Mouse (Mus musculus) bone marrow, adult 2 months (tissue): ENCODE results near the gene Myrip. TPM values are rescaled to one million over a fixed set of nuclear protein-coding genes. Genes with fewer than 3 reads are reported as not detected.
A peak's percentile ranks its signal among the peaks of the same experiment; 100 is the strongest.

Source experiments
- H3K27ac ChIP-seq: fragments of 200-500 bp; 2 replicates; pipeline ENCODE4 v1.5.1; 2012; ENCODE audit warnings: low read depth, mild to moderate bottlenecking, control low read depth, inconsistent platforms, low read length; ENCODE audit not compliant: control insufficient read depth, poor library complexity, insufficient read depth
- H3K4me1 ChIP-seq: fragments of 200-500 bp; 2 replicates; pipeline ENCODE4 v1.6.1; 2011; ENCODE audit warnings: low read length; ENCODE audit not compliant: control insufficient read depth, insufficient read depth
- H3K4me3 ChIP-seq: fragments of 200-500 bp; replicated peaks from 2 replicates; pipeline ENCODE3; 2011; ENCODE audit warnings: mild to moderate bottlenecking, low read depth, low read length, control low read depth; ENCODE audit not compliant: control insufficient read depth
- CTCF ChIP-seq: fragments of 200-500 bp; IDR thresholded peaks from 2 replicates; pipeline ENCODE4 v1.5.1; 2011; ENCODE audit warnings: low read length, control low read depth; ENCODE audit not compliant: control insufficient read depth, insufficient read depth
- POLR2A ChIP-seq: fragments of 200-500 bp; IDR thresholded peaks from 2 replicates; pipeline ENCODE4 v1.6.1; 2011; ENCODE audit warnings: low read depth, mild to moderate bottlenecking, control low read depth, low read length, borderline replicate concordance; ENCODE audit not compliant: control insufficient read depth
- WGBS: fragments of 180-500 bp; shearing (Covaris S2); methylation state at CpG from one replicate; pipeline ENCODE4 v1.1.7; 2018; 5-methylcytosine and 5-hydroxymethylcytosine counted together
- polyA plus RNA-seq: library from polyadenylated mRNA; stranded (reverse); fragments of >200 nt; gene quantifications from 2 replicates; pipeline ENCODE4 v1.2.4, GENCODE M21; 2011; ENCODE audit warnings: low replicate concordance; ENCODE audit not compliant: missing spikeins, insufficient read depth, insufficient read length

Myrip gene
- polyA plus RNA-seq, 1 experiment, result not detected

DNA sequence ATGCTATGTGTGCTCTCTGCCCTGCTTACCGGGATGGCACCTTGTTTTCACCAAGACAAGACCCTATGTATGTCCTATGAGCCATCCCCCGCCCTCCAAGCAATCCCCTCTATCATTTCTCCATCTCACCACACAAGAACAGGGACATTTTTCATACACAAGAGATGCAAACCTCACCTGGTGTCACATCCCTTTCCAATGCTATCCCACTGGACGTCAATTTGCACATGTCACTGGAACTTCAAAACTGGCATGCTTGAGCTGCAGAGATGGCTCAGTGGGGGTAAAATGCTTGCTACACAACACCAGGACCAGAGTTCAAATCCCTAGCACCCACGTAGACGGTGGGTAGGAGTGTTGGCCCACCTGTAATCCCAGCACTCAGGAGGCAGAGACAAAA, 196.7 kb downstream of the Myrip start:
- no peak overlapping the region for H3K27ac ChIP-seq
- no peak overlapping the region for H3K4me3 ChIP-seq
- TF ChIP-seq POLR2A, result no peak
- no peak for TF ChIP-seq CTCF
- 80% methylated on average over 5 of the region's 5 CpGs for whole genome bisulfite sequencing
- no peaks in the 10 kb centered on the region; the same call in 1 of the 2 replicates for H3K4me1 ChIP-seq

DNA sequence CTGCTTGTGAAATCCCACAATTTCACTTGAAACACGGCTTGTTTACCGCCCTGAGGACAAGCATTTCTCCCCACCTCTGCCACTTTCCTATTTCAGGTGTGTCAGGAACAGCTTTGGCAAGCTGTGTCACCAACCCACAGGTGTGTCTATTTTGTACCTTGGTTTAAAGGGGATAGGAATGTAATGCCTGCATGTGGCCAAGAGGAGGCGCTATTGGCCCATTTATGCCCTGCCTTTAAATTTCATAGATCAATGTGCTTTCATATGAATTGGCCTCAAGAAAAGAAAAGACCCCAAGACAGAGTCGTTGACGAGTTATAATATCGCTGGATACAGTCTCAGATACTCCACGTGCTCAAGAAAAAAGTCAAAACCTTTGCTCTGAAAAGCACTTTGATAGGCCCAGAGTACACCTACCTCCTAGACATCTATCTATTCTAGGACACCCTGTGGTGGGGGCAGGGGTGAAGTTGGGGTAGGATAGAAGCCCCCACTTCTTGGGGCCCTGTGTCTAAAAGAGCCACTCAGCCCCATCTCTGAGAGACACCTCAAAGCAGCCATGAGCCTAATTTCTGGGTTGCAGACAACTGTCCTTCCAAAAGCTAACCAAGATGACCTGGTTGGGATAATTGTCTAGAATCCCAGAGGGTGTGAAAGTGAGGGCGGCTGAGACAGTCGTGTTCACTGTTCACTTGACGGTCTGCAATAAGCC, 200.0 kb downstream of the Myrip start:
- H3K4me3 ChIP-seq, result no peak overlapping the region
- peaks cover 2% of the 10 kb centered on the region; the same call in 1 of the 2 replicates for H3K4me1 ChIP-seq
- peak; percentile 34; the same call in 1 of the 2 replicates for TF ChIP-seq CTCF
- no peak for TF ChIP-seq POLR2A
- H3K27ac ChIP-seq, result no peak overlapping the region
- 33% methylated on average over 10 of the region's 10 CpGs for WGBS

DNA sequence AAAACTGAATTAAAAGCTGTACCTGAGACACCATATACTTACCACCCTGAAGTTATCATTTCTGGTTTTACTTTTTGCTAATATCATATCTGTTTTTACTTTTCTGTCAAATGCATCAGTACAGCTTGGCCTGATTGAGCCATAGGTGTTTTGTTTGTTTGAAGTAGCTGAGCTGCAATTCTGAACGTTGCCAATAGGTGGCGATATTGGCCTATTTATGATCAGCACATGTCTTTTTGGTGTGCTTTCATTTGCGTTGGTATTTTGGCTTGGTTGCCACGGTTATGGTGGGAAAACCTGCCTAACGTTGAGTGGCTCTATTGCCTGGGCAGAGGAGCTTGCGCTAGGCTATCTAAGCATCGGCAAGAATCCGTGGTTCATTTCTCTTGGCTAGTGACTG, 200.7 kb downstream of the Myrip start:
- WGBS, result 2% methylated on average over 8 of the region's 8 CpGs
- no peak overlapping the region for H3K27ac ChIP-seq
- H3K4me1 ChIP-seq, result peaks cover 2% of the 10 kb centered on the region; the same call in 1 of the 2 replicates
- H3K4me3 ChIP-seq, result no peak overlapping the region
- TF ChIP-seq CTCF, result no peak
- TF ChIP-seq POLR2A, result no peak

DNA sequence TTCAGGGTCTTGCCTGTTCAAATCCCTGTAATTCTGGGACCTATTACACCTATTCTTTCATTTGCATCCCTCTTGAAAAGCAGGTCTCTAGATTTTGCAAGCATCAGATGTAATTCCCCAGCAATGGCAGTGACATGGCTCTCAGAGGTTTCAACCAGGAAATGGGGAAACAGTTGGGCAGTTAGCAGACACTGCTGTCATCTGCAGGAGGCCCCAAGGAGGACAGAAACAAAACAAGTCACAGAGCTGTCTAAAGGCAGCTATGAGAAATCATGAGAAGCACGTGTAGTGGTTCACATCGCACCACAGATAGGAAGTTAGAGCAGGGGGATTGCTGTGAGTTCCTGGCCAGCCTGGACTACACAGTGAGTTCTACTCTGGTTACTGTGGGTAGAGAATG, 203.1 kb downstream of the Myrip start:
- no peak overlapping the region for H3K27ac ChIP-seq
- H3K4me3 ChIP-seq, result no peak overlapping the region
- WGBS, result 34% methylated on average over 2 of the region's 2 CpGs
- peaks cover 2% of the 10 kb centered on the region; the same call in 1 of the 2 replicates for H3K4me1 ChIP-seq
- no peak for TF ChIP-seq POLR2A
- TF ChIP-seq CTCF, result no peak

DNA sequence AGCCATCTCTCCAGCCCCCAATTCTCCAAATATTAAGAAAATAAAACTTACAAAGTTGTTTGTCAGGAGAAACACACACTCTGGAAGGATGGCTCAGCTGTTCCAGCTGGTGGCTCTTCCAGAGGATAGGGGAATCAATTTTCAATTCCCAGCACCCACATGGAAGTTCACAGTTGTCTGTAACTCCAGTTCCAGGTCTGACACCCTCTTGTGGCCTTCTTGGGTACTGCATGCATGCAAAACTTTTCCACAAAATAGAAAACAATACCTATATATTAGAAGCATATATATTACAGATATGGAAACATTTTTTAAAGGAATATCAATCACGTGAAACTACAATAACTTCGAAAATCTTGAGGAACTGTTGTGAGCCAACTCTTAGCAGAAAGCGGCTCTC, 210.5 kb downstream of the Myrip start:
- WGBS, result 69% methylated on average over 3 of the region's 3 CpGs
- no peak overlapping the region for H3K4me3 ChIP-seq
- TF ChIP-seq CTCF (peak; percentile 24; the same call in 1 of the 2 replicates), POLR2A (no peak)
- no peak overlapping the region for H3K27ac ChIP-seq
- H3K4me1 ChIP-seq, result no peaks in the 10 kb centered on the region; the same call in 1 of the 2 replicates

DNA sequence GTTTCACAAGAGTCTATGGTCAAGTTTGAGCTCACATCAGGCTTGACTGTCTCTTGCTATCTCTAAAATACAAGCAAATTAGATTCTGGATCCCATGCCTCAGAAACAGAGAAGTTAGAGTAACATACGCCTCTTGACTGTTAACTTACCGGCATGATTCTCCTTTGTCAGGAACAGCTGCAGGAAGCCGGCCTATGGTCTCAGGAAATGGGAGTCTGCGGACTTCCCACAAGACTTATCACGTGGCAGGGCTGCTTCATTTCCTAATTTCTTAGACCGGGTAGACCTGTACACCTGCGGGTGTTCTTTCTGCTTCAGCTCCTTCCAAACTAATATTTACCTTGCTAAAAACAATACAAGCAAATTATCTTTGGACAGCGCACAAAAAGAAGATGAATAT, 215.4 kb downstream of the Myrip start:
- TF ChIP-seq POLR2A (no peak), CTCF (no peak)
- WGBS, result 8% methylated on average over 8 of the region's 8 CpGs
- H3K4me3 ChIP-seq, result no peak overlapping the region

DNA sequence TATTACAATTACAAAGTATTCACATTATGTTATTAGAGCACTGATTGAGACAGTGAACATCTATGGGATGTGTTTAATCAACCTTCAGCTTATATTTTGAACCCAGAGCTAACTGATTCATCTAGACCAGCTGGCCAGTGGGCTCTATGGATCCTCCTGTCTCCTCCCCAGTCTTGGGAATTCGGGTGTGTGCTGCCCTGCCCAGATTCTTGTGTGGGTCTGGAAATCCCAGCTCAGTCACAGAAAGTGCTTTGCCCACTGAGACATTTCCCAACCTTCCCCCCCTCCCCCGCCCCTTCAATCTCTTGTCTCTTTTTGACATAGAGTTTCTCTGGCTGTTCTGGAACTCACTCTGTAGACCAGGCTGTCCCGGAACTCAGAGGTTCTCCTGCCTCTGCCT, 217.6 kb downstream of the Myrip start:
- Histone ChIP-seq H3K27ac (no peak overlapping the region), H3K4me1 (no peaks in the 10 kb centered on the region; the same call in 1 of the 2 replicates), H3K4me3 (no peak overlapping the region)
- WGBS, result 77% methylated on average over 3 of the region's 3 CpGs
- TF ChIP-seq CTCF (no peak), POLR2A (no peak)

More for the DNA sequence above, 215.4 kb downstream of the Myrip start:
- no peak overlapping the region for H3K27ac ChIP-seq
- no peaks in the 10 kb centered on the region; the same call in 1 of the 2 replicates for H3K4me1 ChIP-seq

DNA sequence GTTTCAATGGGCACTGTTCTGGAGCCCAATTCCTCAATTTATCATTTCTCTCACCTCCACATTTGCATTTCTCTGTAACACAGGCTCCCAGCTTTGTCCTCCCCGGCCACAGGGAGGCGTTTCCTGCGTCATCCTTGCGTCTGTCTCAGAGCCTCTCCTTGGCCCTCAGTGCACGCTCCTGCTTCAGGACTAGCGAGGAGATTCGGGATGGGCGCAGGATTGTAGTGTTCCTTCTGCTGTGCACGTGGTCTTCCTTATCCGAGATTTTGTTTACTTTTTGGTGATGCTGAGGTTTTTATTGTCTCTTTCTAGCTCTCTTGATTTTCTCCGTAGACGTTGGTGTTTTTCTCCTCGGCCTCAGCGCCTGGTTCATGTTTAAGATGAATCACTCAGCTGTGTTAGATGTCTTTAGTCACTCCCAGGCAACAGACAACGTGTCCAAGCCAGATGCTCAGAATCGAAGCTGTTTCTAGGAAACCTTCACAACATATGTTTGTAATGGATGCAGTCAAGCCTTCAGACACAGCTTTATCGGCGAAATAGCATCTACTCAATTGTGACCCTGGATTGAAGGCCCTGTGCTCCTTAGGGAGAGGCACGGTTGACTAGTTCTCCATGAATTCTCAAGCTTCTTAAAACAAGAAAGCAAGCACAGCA, 218.3 kb downstream of the Myrip start:
- no peak overlapping the region for H3K4me3 ChIP-seq
- H3K4me1 ChIP-seq, result no peaks in the 10 kb centered on the region; the same call in 1 of the 2 replicates
- 82% methylated on average over 19 of the region's 19 CpGs for WGBS
- H3K27ac ChIP-seq, result no peak overlapping the region
- TF ChIP-seq POLR2A, result no peak
- TF ChIP-seq CTCF, result no peak

DNA sequence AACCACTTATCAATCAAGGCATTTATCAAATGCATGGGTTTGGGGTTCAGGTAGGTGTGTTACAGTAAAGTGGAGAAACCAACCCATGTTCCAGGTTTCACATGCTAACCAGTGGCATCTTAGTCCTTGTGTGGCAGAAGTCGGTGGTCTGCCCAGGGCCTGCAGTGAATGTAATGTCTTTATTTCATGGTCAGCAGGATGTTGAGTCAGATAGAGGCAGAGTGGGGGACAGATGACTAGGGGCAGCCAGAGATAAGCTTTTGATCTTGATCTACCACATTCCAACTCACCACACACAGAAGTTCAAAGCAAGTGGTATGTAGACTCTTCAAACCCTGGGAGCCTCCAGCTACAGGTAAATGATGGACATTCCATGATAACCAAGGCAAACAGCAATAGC, 219.8 kb downstream of the Myrip start:
- Histone ChIP-seq H3K27ac (no peak overlapping the region), H3K4me3 (no peak overlapping the region), H3K4me1 (no peaks in the 10 kb centered on the region; the same call in 1 of the 2 replicates)
- WGBS, result 63% methylated on average over 1 of the region's 1 CpGs
- TF ChIP-seq CTCF, result no peak
- TF ChIP-seq POLR2A, result no peak

Other genes with a start within 250 kb of the Myrip start
- gene Cx3cr1, start 231.6 kb upstream of the Myrip start, polyA plus RNA-seq, result 0.97 and 2.7 TPM in 2 replicates
- gene Ccr8, start 209.4 kb upstream of the Myrip start, polyA plus RNA-seq, result not detected in 2 replicates
- gene Slc25a38, start 191.1 kb upstream of the Myrip start, polyA plus RNA-seq, result 111 and 154 TPM in 2 replicates
- 1,523 and 1,859 TPM in 2 replicates for gene Rpsa, start 173.8 kb upstream of the Myrip start, polyA plus RNA-seq
- gene Mobp, start 151.8 kb upstream of the Myrip start, polyA plus RNA-seq, result 7.3 TPM in 1 of 2 replicates, not detected in the other
- 34.6 and 40.4 TPM in 2 replicates for gene Eif1b, start 190.7 kb downstream of the Myrip start, polyA plus RNA-seq
- gene Entpd3, start 238.3 kb downstream of the Myrip start, polyA plus RNA-seq, result 0.56 TPM in 1 of 2 replicates, not detected in the other